Mouse (Mus musculus) forebrain, embryonic 15.5 days (tissue): Measurements from ENCODE around the gene Tmem8. TPM values are rescaled to one million over a fixed set of nuclear protein-coding genes. Genes with fewer than 3 reads are reported as not detected.
"Not testable (repeated sequence)": the region's sequence is repeated elsewhere in the genome, so short reads cannot be mapped to it uniquely, and the experiment has no call there.

Experiments used
- ATAC-seq: fragments of 200-750 bp; cut with Nextera tagmentation; replicated peaks from 2 replicates; pipeline ENCODE4 v1.8.0; 2017; ENCODE audit warnings: mild to moderate bottlenecking, moderate TSS enrichment, moderate library complexity
- H3K27ac ChIP-seq: fragments of 300-500 bp; sonication (generic); replicated peaks from 2 replicates; pipeline ENCODE4 v1.5.1; 2015; ENCODE audit warnings: mild to moderate bottlenecking, inconsistent platforms
- H3K27me3 ChIP-seq: fragments of 300-500 bp; sonication (generic); 2 replicates; pipeline ENCODE4 v1.6.1; 2015; ENCODE audit warnings: inconsistent platforms
- H3K36me3 ChIP-seq: fragments of 300-500 bp; sonication (generic); 2 replicates; pipeline ENCODE4 v1.6.1; 2015; ENCODE audit warnings: mild to moderate bottlenecking, inconsistent platforms
- H3K4me1 ChIP-seq: fragments of 300-500 bp; sonication (generic); 2 replicates; pipeline ENCODE4 v1.6.1; 2015; ENCODE audit warnings: inconsistent platforms
- H3K4me2 ChIP-seq: fragments of 300-500 bp; sonication (generic); replicated peaks from 2 replicates; pipeline ENCODE4 v1.6.1; 2015; ENCODE audit warnings: mild to moderate bottlenecking, inconsistent platforms
- H3K4me3 ChIP-seq: fragments of 300-500 bp; sonication (generic); 2 replicates; pipeline ENCODE4 v1.5.1; 2015; ENCODE audit warnings: mild to moderate bottlenecking, inconsistent platforms
- H3K9ac ChIP-seq: fragments of 300-500 bp; sonication (generic); replicated peaks from 2 replicates; pipeline ENCODE4 v1.6.1; 2015; ENCODE audit warnings: mild to moderate bottlenecking, inconsistent platforms
- H3K9me3 ChIP-seq: fragments of 300-500 bp; sonication (generic); 2 replicates; pipeline ENCODE4 v1.6.1; 2016; ENCODE audit warnings: inconsistent platforms
- WGBS: fragments of 180-500 bp; shearing (Covaris S2); methylation state at CpG from one replicate; pipeline ENCODE4 v1.1.7; 2015; ENCODE audit warnings: mixed read lengths; 5-methylcytosine and 5-hydroxymethylcytosine counted together
- polyA plus RNA-seq: library from polyadenylated mRNA; unstranded; fragments of >200 nt; fragmentation: Nextera tagmentation; extraction: Ambion mirVana; gene quantifications from 2 replicates; pipeline ENCODE4 v1.2.1, GENCODE M21; 2015

The Tmem8 gene
- polyA plus RNA-seq, 1 experiment from 2014 or later: 2.1 TPM

DNA sequence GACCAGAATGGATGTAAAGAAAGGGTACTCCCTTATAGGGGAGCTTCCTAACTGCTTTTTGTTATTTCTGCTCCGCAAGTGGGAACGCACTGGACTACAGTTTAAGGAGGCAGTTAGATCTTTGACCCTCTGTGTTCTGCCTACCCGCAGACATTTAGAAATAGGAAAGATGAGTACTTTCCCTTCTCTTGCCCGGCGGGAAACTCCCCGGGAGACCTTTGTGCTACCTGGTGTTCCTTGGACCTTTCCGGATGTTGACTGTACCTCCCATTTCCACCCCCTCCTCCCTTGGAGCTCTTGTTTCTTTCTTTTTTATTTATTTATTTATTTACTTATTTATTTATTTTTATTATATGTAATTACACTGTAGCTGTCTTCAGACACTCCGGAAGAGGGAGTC, 962 bp downstream of the Tmem8 start:
- H3K36me3 ChIP-seq: no peaks in the 10 kb centered on the region
- H3K9ac ChIP-seq: peak overlapping the region; percentile 79
- H3K27ac ChIP-seq: no peak overlapping the region
- peaks cover 6% of the 10 kb centered on the region for H3K4me1 ChIP-seq
- peaks cover 29% of the 10 kb centered on the region for H3K27me3 ChIP-seq
- WGBS: 12% methylated on average over 8 of the region's 8 CpGs
- H3K4me3 ChIP-seq: peak overlapping the region; percentile 58
- H3K9me3 ChIP-seq: no peaks in the 10 kb centered on the region
- ATAC-seq: no peak
- H3K4me2 ChIP-seq: peak overlapping the region; percentile 70

DNA sequence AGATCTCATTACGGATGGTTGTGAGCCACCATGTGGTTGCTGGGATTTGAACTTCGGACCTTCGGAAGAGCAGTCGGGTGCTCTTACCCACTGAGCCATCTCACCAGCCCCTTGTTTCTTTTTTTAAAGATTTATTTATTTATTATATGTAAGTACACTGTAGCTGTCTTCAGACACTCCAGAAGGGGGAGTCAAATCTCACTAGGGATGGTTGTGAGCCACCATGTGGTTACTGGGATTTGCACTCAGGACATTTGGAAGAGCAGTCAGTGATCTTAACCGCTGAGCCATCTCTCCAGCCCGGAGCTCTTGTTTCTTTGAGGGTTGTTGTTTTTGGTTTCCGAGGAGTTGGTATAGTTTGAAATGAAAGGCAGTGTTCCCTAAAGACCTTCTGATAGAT, 1.4 kb downstream of the Tmem8 start:
- H3K9ac ChIP-seq, H3K4me3 ChIP-seq, H3K27ac ChIP-seq, H3K36me3 ChIP-seq, H3K4me2 ChIP-seq, H3K4me1 ChIP-seq, ATAC-seq, H3K9me3 ChIP-seq: not testable (repeated sequence)
- peaks cover 29% of the 10 kb centered on the region for H3K27me3 ChIP-seq
- 64% methylated on average over 7 of the region's 7 CpGs for WGBS

DNA sequence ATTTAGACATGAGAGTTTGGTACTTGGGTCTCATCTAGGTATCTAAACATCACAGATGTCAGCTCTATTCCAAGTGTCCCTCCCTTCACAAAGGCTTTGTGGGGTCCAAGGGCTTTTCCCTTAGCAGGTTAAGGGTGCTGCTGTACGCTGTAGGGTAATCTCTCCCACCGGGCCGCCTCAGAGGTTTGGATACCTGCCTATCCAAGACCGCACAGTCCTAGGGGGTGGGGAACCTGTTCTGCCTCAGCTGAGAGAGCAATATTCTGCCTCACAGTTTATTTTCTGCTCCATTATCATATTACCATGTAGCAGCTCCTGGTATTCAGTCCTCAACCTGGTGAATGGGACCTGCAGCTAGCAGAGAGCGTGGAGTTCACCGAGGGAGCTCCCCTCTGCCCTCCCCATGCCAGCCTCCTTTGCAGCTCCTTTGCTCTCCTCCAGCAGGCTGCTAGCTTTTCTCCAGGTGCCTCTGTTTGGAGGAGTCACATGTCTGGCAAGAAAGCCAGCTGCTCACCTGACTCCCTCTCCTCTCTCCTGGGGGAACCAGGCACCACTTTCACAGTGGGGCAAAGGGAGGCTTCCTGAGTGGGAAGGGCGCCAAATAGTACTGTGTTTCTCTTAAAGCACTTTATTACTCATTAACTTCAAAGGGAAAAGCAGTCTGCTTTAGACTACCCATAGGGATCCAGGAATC, 2.3 kb downstream of the Tmem8 start:
- Histone ChIP-seq H3K27ac (no peak overlapping the region), H3K9me3 (no peaks in the 10 kb centered on the region), H3K27me3 (peaks cover 29% of the 10 kb centered on the region), H3K4me2 (no peak overlapping the region), H3K4me1 (peaks cover 6% of the 10 kb centered on the region), H3K4me3 (no peak overlapping the region), H3K9ac (no peak overlapping the region), H3K36me3 (no peaks in the 10 kb centered on the region)
- 85% methylated on average over 7 of the region's 7 CpGs for WGBS
- no peak for ATAC-seq

GRCm38 (mm10) chr17:26115956-26116487, 2.9 kb downstream of the Tmem8 start:
- H3K27me3 ChIP-seq: peaks cover 26% of the 10 kb centered on the region
- no peak for ATAC-seq

GRCm38 (mm10) chr17:26116503-26117258, 3.6 kb downstream of the Tmem8 start:
- Histone ChIP-seq H3K36me3 (no peaks in the 10 kb centered on the region), H3K9ac (no peak overlapping the region), H3K4me3 (no peak overlapping the region), H3K4me1 (peaks cover 6% of the 10 kb centered on the region), H3K27me3 (peaks cover 25% of the 10 kb centered on the region), H3K9me3 (no peaks in the 10 kb centered on the region), H3K4me2 (no peak overlapping the region), H3K27ac (no peak overlapping the region)
- ATAC-seq: no peak
- WGBS: 83% methylated on average over 17 of the region's 17 CpGs

More at GRCm38 (mm10) chr17:26115956-26116487, 2.9 kb downstream of the Tmem8 start:
- Histone ChIP-seq H3K9me3 (no peaks in the 10 kb centered on the region), H3K9ac (no peak overlapping the region), H3K36me3 (no peaks in the 10 kb centered on the region), H3K4me1 (peaks cover 6% of the 10 kb centered on the region), H3K4me2 (no peak overlapping the region), H3K4me3 (no peak overlapping the region), H3K27ac (no peak overlapping the region)
- 43% methylated on average over 1 of the region's 3 CpGs for WGBS

- H3K27me3 ChIP-seq: peaks cover 10% of the 10 kb centered on the region
- ATAC-seq: no peak
- WGBS: 49% methylated on average over 33 of the region's 33 CpGs
- H3K4me3 ChIP-seq: no peak overlapping the region
- H3K36me3 ChIP-seq: no peaks in the 10 kb centered on the region
- no peak overlapping the region for H3K9ac ChIP-seq
- H3K27ac ChIP-seq: no peak overlapping the region
- no peak overlapping the region for H3K4me2 ChIP-seq
- no peaks in the 10 kb centered on the region for H3K9me3 ChIP-seq
- peaks cover 16% of the 10 kb centered on the region for H3K4me1 ChIP-seq
Observed at GRCm38 (mm10) chr17:26119766-26120710, 6.9 kb downstream of the Tmem8 start.

GRCm38 (mm10) chr17:26122431-26123140, 9.5 kb downstream of the Tmem8 start:
- Histone ChIP-seq H3K36me3 (peaks cover 21% of the 10 kb centered on the region), H3K9ac (no peak overlapping the region), H3K4me1 (peaks cover 19% of the 10 kb centered on the region), H3K4me3 (no peak overlapping the region), H3K27me3 (no peaks in the 10 kb centered on the region), H3K27ac (no peak overlapping the region), H3K9me3 (no peaks in the 10 kb centered on the region), H3K4me2 (no peak overlapping the region)
- peak; percentile 39 for ATAC-seq
- WGBS: 52% methylated on average over 5 of the region's 5 CpGs

- H3K4me2 ChIP-seq: peak within 1 kb of the TSS; percentile 74
- peak; percentile 88 for ATAC-seq
- H3K4me3 ChIP-seq: peak within 1 kb of the TSS; percentile 82
- peaks cover 19% of the 10 kb centered on the region for H3K4me1 ChIP-seq
- H3K9ac ChIP-seq: peak within 1 kb of the TSS; percentile 77
- H3K27me3 ChIP-seq: no peaks in the 10 kb centered on the region
- H3K36me3 ChIP-seq: peaks cover 28% of the 10 kb centered on the region
- 0 out of 2 replicates have a peak within 1 kb of the TSS, but pooled peaks have one; percentile 17 for H3K27ac ChIP-seq
- no peaks in the 10 kb centered on the region for H3K9me3 ChIP-seq
- under 1% methylated on average over 31 of the region's 32 CpGs for WGBS
Observed at GRCm38 (mm10) chr17:26123267-26123684, 10.2 kb downstream of the Tmem8 start, which contains the start of gene Mrpl28. Mrpl28 (plus strand) TSS chr17:26123500.

GRCm38 (mm10) chr17:26124560-26124959, 11.5 kb downstream of the Tmem8 start:
- peaks cover 19% of the 10 kb centered on the region for H3K4me1 ChIP-seq
- WGBS: 90% methylated on average over 7 of the region's 7 CpGs
- peak overlapping the region; percentile 77 for H3K9ac ChIP-seq
- ATAC-seq: no peak
- H3K9me3 ChIP-seq: no peaks in the 10 kb centered on the region
- peaks cover 40% of the 10 kb centered on the region for H3K36me3 ChIP-seq
- no peaks in the 10 kb centered on the region for H3K27me3 ChIP-seq
- H3K4me2 ChIP-seq: peak overlapping the region; percentile 74
- H3K27ac ChIP-seq: no peak overlapping the region
- H3K4me3 ChIP-seq: peak overlapping the region; percentile 82

DNA sequence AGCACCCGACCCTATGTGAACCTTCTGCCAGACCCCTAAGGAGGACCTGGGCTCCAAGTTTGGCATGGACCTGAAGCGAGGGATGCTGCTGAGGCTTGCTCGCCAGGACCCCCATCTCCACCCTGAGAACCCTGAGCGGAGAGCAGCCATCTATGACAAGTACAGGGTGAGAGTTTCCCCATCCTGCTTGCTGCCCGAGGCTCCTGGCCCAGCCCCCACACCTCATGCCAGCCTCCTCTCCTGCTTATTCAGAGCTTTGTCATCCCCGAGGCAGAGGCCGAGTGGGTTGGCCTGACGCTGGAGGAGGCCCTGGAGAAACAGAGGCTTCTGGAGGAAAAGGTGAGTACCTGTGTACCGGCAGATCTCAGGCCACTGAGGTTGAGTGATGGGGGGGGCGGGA, 12.1 kb downstream of the Tmem8 start:
- Histone ChIP-seq H3K36me3 (peaks cover 44% of the 10 kb centered on the region), H3K9me3 (no peaks in the 10 kb centered on the region), H3K4me2 (no peak overlapping the region), H3K9ac (no peak overlapping the region), H3K27ac (no peak overlapping the region), H3K4me3 (no peak overlapping the region), H3K4me1 (peaks cover 19% of the 10 kb centered on the region), H3K27me3 (no peaks in the 10 kb centered on the region)
- ATAC-seq: no peak
- WGBS: 93% methylated on average over 10 of the region's 10 CpGs
